Mouse (Mus musculus) layer of hippocampus, postnatal 10 days (tissue): ENCODE data around the gene Nudt22. TPM values are rescaled to one million over a fixed set of nuclear protein-coding genes. Genes with fewer than 3 reads are reported as not detected.
A peak's percentile ranks its signal among the peaks of the same experiment; 100 is the strongest.

Experiments
- DNase-seq, 2 experiments: peaks; one replicate each; pipeline ENCODE4 v3.0.0; 2021; ENCODE audit warnings: low spot score in 2 of 2
- total RNA-seq, 2 experiments: library from RNA; stranded (reverse); gene quantifications; 2 replicates each; pipeline ENCODE4 v1.2.3; 2021

Nudt22 gene
- total RNA-seq, 2 experiments from 2014 or later, result 10.2 to 11.3 TPM

DNA sequence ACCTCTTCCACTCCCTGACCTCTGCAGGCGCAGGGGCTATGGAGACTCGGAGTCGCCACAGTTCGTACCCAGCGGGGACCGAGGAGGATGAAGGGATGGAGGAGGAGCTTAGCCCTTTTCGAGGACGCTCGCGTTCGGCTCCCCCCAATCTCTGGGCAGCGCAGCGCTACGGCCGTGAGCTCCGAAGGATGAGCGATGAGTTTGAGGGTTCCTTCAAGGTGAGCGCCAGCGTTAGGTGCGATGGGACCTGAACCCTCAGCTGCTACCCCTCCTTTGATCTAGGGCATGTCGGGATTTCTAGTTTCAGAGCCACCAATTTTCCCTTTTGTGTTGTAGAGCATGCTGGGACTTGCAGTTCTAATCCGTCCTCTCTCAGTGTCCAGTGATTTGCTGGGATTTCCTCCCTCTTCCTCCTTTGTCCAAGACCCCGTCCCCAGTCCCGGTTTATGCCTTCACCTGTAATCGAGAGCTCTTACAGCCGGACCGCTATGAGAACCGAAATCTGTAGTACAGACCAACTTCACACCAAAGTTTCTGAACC is 45.2 kb downstream of the Nudt22 start:
- peak in 1 of 2 experiments; percentile 68 for DNase-seq

DNA sequence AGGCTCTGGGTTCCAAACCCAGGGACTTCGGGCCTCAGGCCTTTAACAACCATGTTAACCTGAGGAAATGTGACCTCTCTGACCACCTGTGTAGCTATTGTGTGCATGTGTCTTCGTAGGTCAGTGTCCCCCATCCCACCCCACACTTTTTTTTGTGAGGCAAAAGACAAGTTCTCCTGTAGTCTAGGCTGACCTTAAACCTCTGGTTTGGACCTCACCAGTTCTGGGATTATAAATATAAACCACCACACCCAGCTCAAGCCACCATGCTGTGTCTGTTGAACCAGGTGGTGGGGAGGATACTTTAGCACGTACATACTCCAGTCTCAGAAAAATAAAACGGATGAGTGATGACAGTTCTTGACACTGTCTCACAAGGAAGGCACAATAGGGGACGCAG is 46.0 kb downstream of the Nudt22 start:
- DNase-seq, result no peak

GRCm38 (mm10) chr19:6949532-6949931 is 46.4 kb downstream of the Nudt22 start:
- DNase-seq, result no peak

- DNase-seq, result no peak
These were observed 47.7 kb downstream of the Nudt22 start for GRCm38 (mm10) chr19:6948186-6948585.

GRCm38 (mm10) chr19:6947742-6948141 is 48.2 kb downstream of the Nudt22 start:
- no peak for DNase-seq

GRCm38 (mm10) chr19:6943709-6944108 is 52.2 kb downstream of the Nudt22 start:
- no peak for DNase-seq

Other genes starting within 250 kb of the Nudt22 start
- gene Rps6ka4, start 155.5 kb downstream of the Nudt22 start, total RNA-seq, result 10 to 100 TPM; 28.1 to 31.9 TPM
- 1 to 10 TPM; 2.9 to 4.2 TPM for gene Ccdc88b, start 137.9 kb downstream of the Nudt22 start, total RNA-seq
- gene Trmt112, start 86.4 kb downstream of the Nudt22 start, total RNA-seq, result 10 to 100 TPM; 42.4 to 44.5 TPM
- gene Prdx5, start 86.0 kb downstream of the Nudt22 start, total RNA-seq, result 100 to 1,000 TPM; 319 to 332 TPM
- 10 to 100 TPM; 45.8 to 53.0 TPM for gene Esrra, start 74.3 kb downstream of the Nudt22 start, total RNA-seq
- 10 to 100 TPM; 10.7 to 11.5 TPM for gene Catsperz, start 70.7 kb downstream of the Nudt22 start, total RNA-seq
- gene Kcnk4, start 61.6 kb downstream of the Nudt22 start, total RNA-seq, result 10 to 100 TPM; 25.3 to 27.8 TPM
- 10 to 100 TPM; 34.3 to 37.7 TPM for gene Bad, start 54.3 kb downstream of the Nudt22 start, total RNA-seq
- gene Gpr137, start 53.6 kb downstream of the Nudt22 start, total RNA-seq, result 10 to 100 TPM; 73.7 to 74.1 TPM
- gene Ppp1r14b, start 21.1 kb downstream of the Nudt22 start, total RNA-seq, result 100 to 1,000 TPM; 126 to 139 TPM
- 10 to 100 TPM; 16.4 to 18.4 TPM for gene Plcb3, start 19.6 kb downstream of the Nudt22 start, total RNA-seq
- 10 to 100 TPM; 77.0 to 98.0 TPM for gene Fkbp2, start 15.6 kb downstream of the Nudt22 start, total RNA-seq
- gene Vegfb, start 8.5 kb downstream of the Nudt22 start, total RNA-seq, result 10 to 100 TPM; 79.5 to 82.1 TPM
- gene Dnajc4, start 3.5 kb downstream of the Nudt22 start, total RNA-seq, result 10 to 100 TPM; 18.1 to 21.5 TPM
- gene Trpt1, start within 50 bp of the Nudt22 start, total RNA-seq, result 10 to 100 TPM; 16.9 to 18.2 TPM
- gene Fermt3, start 23.4 kb upstream of the Nudt22 start, total RNA-seq, result 1 to 10 TPM; 5.0 to 5.2 TPM
- gene Stip1, start 43.9 kb upstream of the Nudt22 start, total RNA-seq, result 100 to 1,000 TPM; 126 to 148 TPM
- 1 to 10 TPM; 4.4 to 5.2 TPM for gene Macrod1, start 60.7 kb upstream of the Nudt22 start, total RNA-seq
- gene Flrt1, start 109.6 kb upstream of the Nudt22 start, total RNA-seq, result 10 to 100 TPM; 27.9 to 28.4 TPM
- gene Otub1, start 210.2 kb upstream of the Nudt22 start, total RNA-seq, result 100 to 1,000 TPM; 202 to 240 TPM
- gene Cox8a, start 221.5 kb upstream of the Nudt22 start, total RNA-seq, result 100 to 1,000 TPM; 688 to 834 TPM
- gene Naa40, start 245.1 kb upstream of the Nudt22 start, total RNA-seq, result 10 to 100 TPM; 36.3 to 45.6 TPM